Comparison of ENCODE assay signal across 8 mouse cellular contexts in genomic region chr12:71905640-71906320, GRCm38 (mm10).
DNase-seq lines count a peak whose midpoint lies in the region; ATAC-seq lines count a peak whose summit lies in the region.

No protein-coding gene starts in this region.

- H3K4me1 ChIP-seq in liver, embryonic 16.5 days (ENCODE audit: control insufficient read depth, low read depth, low read length), result peaks cover 15% of the 10 kb centered on the region
- peaks cover 18% of the 10 kb centered on the region for H3K4me1 ChIP-seq in forebrain, embryonic 16.5 days (replicated peaks; ENCODE audit: control insufficient read depth, insufficient read depth, low read length)
- H3K4me1 ChIP-seq in midbrain, embryonic 15.5 days, result peaks cover 21% of the 10 kb centered on the region

- no peak overlapping the region for H3K9ac ChIP-seq in liver, embryonic 16.5 days (ENCODE audit: low read depth, low read length)
- H3K9ac ChIP-seq in forebrain, embryonic 16.5 days (replicated peaks; ENCODE audit: low read depth, low read length), result no peak overlapping the region
- no peak overlapping the region for H3K9ac ChIP-seq in midbrain, embryonic 15.5 days

- no peak overlapping the region for H3K4me2 ChIP-seq in liver, embryonic 16.5 days (ENCODE audit: low read depth, low read length)
- H3K4me2 ChIP-seq in forebrain, embryonic 16.5 days (ENCODE audit: low read length), result no peak overlapping the region
- no peak overlapping the region for H3K4me2 ChIP-seq in midbrain, embryonic 15.5 days

- no peak for ATAC-seq in liver, embryonic 16.5 days (ENCODE audit: low read depth)
- no peak for ATAC-seq in forebrain, embryonic 16.5 days
- ATAC-seq in midbrain, embryonic 15.5 days (replicated peaks), result no peak

- H3K27me3 ChIP-seq in liver, embryonic 16.5 days (ENCODE audit: control insufficient read depth, insufficient read depth, low read depth, low read length), result no peaks in the 10 kb centered on the region
- H3K27me3 ChIP-seq in forebrain, embryonic 16.5 days (replicated peaks; ENCODE audit: control insufficient read depth, insufficient read depth, low read length), result no peaks in the 10 kb centered on the region
- no peaks in the 10 kb centered on the region for H3K27me3 ChIP-seq in midbrain, embryonic 15.5 days (replicated peaks)

- H3K27ac ChIP-seq in liver, embryonic 16.5 days (ENCODE audit: low read length), result 0 out of 2 replicates have a peak overlapping the region, but pooled peaks have one; percentile 9
- 0 out of 2 replicates have a peak overlapping the region, but pooled peaks have one; percentile 19 for H3K27ac ChIP-seq in forebrain, embryonic 16.5 days (ENCODE audit: low read length)
- 0 out of 2 replicates have a peak overlapping the region, but pooled peaks have one; percentile 11 for H3K27ac ChIP-seq in midbrain, embryonic 15.5 days

- H3K9me3 ChIP-seq in liver, embryonic 16.5 days (replicated peaks; ENCODE audit: control insufficient read depth, low read length), result no peaks in the 10 kb centered on the region
- H3K9me3 ChIP-seq in forebrain, embryonic 16.5 days (ENCODE audit: control insufficient read depth, low read length), result 0 out of 2 replicates have a peak, but pooled peaks cover 4% of the 10 kb centered on the region
- no peaks in the 10 kb centered on the region for H3K9me3 ChIP-seq in midbrain, embryonic 15.5 days

- H3K36me3 ChIP-seq in liver, embryonic 16.5 days (ENCODE audit: control insufficient read depth, insufficient read depth), result peaks cover 8% of the 10 kb centered on the region
- H3K36me3 ChIP-seq in forebrain, embryonic 16.5 days (ENCODE audit: control insufficient read depth, insufficient read depth), result 0 out of 2 replicates have a peak, but pooled peaks cover 3% of the 10 kb centered on the region
- H3K36me3 ChIP-seq in midbrain, embryonic 15.5 days (replicated peaks), result no peaks in the 10 kb centered on the region; the same call in 1 of the 2 replicates

- no peak overlapping the region for H3K4me3 ChIP-seq in liver, embryonic 16.5 days (ENCODE audit: low read depth, low read length)
- H3K4me3 ChIP-seq in forebrain, embryonic 16.5 days (replicated peaks; ENCODE audit: low read length), result no peak overlapping the region
- H3K4me3 ChIP-seq in midbrain, embryonic 15.5 days, result no peak overlapping the region

- peak; percentile 55 to 64 for DNase-seq in heart, adult 18-20 months
- no peak for DNase-seq in heart, postnatal 4 days
- no peak for DNase-seq in liver
- DNase-seq in embryo, embryonic 9.5 days (ENCODE audit: extremely low spot score), result no peak
- no peak for DNase-seq in ovary, postnatal 14 days (ENCODE audit: low spot score)

- WGBS in liver, embryonic 16.5 days (ENCODE audit: insufficient replicate concordance), result 80% methylated on average over 13 of the region's 13 CpGs
- 85% methylated on average over 13 of the region's 13 CpGs for WGBS in forebrain, embryonic 16.5 days
- WGBS in midbrain, embryonic 15.5 days, result 91% methylated on average over 13 of the region's 13 CpGs

Comparison
In these comparisons a context has a peak if more than half of its experiments do, and no peak if none do; other contexts are left out.
1. DNase-seq: peak in heart, adult 18-20 months (2 of 2); none in heart, postnatal 4 days (single experiment), liver (single experiment), embryo, embryonic 9.5 days (single experiment) and ovary, postnatal 14 days (single experiment).
2. Peak in every context shown above with its lines, with median percentiles within 50 percentile points of each other: H3K27ac ChIP-seq.